Mouse (Mus musculus): ENCODE data around the gene Ppp3r2. TPM values are rescaled to one million over a fixed set of nuclear protein-coding genes. Genes with fewer than 3 reads are reported as not detected.
A peak's percentile ranks its signal among the peaks of the same experiment; 100 is the strongest.

The Ppp3r2 gene
- 0.14 TPM in 2 replicates for polyA plus RNA-seq (2016; fragmentation: Nextera tagmentation; extraction: Ambion mirVana)

DNA sequence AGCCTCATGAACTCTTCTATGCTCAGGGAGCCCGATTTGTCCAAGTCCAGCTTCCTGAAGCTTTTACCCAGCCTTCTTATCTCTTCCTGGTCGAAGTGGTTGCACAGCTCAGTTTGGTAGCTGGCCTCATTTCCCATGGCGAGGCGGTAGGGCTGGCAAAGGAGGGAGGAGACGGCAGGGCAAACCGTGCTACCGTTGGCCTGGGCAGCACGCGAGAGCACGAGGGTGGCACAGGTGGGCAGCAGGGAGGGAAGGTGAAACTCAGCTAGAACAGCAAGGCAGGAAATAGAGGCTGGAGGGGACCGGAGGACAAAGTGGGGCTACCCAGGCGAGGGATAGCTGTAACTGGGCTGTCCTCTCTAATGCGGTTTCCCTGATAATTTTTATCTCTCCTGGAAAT, at the start of gene Ppp3r2:
TSS of gene Ppp3r2 (minus strand) at position 213 of the 400 bp plus-strand sequence.
- Histone ChIP-seq H3K4me2 (replicated peaks) (no peak within 1 kb of the TSS), H3K4me1 (no peaks in the 10 kb centered on the region), H3K27me3 (replicated peaks) (no peaks in the 10 kb centered on the region), H3K27ac (no peak within 1 kb of the TSS), H3K9me3 (no peaks in the 10 kb centered on the region), H3K4me3 (no peak within 1 kb of the TSS), H3K9ac (no peak within 1 kb of the TSS), H3K36me3 (no peaks in the 10 kb centered on the region)
- 87% methylated on average over 13 of the region's 13 CpGs for WGBS
- ATAC-seq (ENCODE audit: low FRiP score, low read depth) = no peak

DNA sequence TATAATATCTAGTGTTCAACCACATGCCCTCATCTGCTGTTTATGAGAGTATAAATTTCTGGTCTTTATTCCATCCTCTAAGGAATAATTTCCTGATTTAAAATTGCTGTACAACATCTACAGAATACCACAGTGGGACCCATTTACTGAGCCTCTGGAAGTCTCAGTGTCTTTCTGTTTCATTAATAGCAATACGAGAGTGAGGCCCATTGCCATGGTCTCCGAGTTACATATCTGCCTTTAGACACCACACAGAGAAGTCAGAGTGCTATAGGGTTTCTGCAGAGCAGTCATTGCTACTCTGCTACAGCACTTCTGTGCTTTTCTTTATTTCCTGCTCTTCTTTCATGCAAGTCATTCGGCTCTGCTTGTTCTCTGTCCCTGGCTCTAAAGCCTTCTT, 47.5 kb upstream of the Ppp3r2 start:
- Histone ChIP-seq H3K36me3 (no peaks in the 10 kb centered on the region), H3K4me2 (replicated peaks) (no peak overlapping the region), H3K9ac (no peak overlapping the region), H3K9me3 (no peaks in the 10 kb centered on the region), H3K4me3 (no peak overlapping the region), H3K4me1 (no peaks in the 10 kb centered on the region), H3K27me3 (replicated peaks) (no peaks in the 10 kb centered on the region), H3K27ac (no peak overlapping the region)
- ATAC-seq (ENCODE audit: low FRiP score, low read depth) = no peak
- WGBS = 74% methylated on average over 3 of the region's 3 CpGs

DNA sequence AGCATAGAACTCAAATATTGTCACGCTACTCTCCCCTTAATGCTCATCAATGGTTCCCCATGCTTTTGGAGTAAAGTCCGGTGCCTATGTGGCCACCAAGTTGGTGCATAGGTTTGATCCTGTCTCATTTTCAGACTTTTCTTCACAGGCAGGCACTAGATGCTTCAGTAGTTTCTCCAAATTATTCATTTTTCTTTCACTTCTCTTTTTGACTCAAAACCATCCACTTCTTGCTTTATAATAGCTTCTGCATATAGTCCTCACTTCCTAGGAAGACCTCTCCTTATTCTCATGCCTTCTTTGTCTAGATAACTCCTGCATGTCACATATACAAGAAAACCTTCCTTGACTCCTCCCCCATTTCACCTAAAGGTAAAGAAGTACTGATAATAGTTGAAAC, 42.1 kb upstream of the Ppp3r2 start:
- Histone ChIP-seq H3K9me3 (no peaks in the 10 kb centered on the region), H3K27me3 (replicated peaks) (no peaks in the 10 kb centered on the region), H3K36me3 (no peaks in the 10 kb centered on the region), H3K9ac (no peak overlapping the region), H3K27ac (no peak overlapping the region), H3K4me2 (replicated peaks) (no peak overlapping the region), H3K4me3 (no peak overlapping the region), H3K4me1 (no peaks in the 10 kb centered on the region)
- 92% methylated on average over 2 of the region's 2 CpGs for WGBS
- ATAC-seq (ENCODE audit: low FRiP score, low read depth) = no peak

DNA sequence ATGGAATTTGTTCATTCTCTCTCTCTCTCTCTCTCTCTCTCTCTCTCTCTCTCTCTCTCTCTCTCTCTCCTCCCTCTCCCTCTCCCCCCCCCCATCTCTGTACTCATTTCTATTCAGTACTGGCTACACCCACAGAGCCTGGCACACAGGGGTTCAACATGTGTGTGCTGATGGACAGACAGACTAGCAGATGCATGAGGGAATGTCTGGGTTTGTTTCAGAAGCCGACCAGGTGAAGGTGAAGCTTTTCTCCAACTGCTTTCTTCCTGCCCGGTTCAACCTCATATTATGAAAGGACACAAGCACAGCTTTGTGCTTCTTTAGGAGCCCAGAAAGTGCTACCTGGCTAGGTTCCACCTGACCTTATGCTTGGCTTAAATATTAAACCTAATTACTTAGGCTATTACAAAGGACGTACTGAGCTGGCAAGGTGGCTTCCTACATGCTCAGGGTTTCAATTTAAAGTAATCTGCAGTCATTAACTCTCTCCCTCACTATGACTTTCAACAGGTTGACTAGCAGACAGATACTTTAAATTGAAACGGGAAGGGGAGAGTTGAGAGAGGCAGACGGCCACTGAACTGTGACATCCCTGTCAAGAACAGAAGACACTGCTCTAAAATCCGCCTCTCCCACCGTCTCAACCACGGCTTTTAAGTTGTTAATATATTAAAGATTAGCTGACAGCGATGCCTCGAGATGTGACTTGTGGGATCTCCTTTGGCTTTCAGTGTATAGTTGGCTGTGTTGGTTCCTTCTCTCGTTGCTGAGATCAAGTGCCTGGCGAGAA, 9.8 kb upstream of the Ppp3r2 start:
- no peak overlapping the region for H3K4me2 ChIP-seq (replicated peaks)
- H3K9me3 ChIP-seq = no peaks in the 10 kb centered on the region
- no peak for ATAC-seq (ENCODE audit: low FRiP score, low read depth)
- no peak overlapping the region for H3K9ac ChIP-seq
- no peak overlapping the region for H3K27ac ChIP-seq
- 0 out of 2 replicates have a peak, but pooled peaks cover 4% of the 10 kb centered on the region for H3K4me1 ChIP-seq
- 80% methylated on average over 12 of the region's 12 CpGs for WGBS
- H3K27me3 ChIP-seq (replicated peaks) = no peaks in the 10 kb centered on the region
- H3K36me3 ChIP-seq = no peaks in the 10 kb centered on the region
- no peak overlapping the region for H3K4me3 ChIP-seq

DNA sequence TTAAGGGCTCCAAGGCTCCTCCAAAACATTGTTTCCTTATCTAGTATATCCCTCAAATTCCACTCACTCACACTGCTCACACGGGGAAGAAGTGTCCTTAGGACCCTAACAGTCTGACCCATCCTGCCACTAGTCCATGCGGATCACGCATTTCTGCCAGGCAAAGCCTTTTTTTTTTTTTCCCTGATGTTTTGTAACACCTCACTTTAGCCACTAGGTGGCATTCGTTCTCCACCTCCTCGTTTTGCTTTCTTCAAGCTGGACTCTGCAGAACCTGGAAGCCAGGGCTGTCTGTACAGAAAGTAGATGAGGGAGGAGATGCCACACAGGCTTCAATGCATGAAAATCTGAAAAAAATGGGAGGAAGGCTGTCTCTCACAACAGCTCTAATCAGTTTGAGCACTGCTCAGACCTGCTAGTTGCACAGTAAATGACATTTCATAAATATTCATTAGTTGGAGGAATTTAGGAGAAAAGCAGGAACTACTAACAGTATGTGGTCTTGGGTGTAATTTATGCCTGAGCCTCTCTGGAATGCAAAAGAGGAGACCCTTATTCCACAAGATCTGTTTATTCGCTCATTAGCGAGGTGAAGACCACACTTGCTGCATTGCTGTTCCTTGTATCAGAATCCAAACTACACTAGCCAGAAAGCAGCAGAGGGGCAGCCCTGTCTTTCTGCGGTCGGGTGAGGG, 6.9 kb upstream of the Ppp3r2 start:
- WGBS = 20% methylated on average over 9 of the region's 9 CpGs
- 0 out of 2 replicates have a peak, but pooled peaks cover 4% of the 10 kb centered on the region for H3K4me1 ChIP-seq
- no peak overlapping the region for H3K4me3 ChIP-seq
- ATAC-seq (ENCODE audit: low FRiP score, low read depth) = peak; percentile 83
- no peaks in the 10 kb centered on the region for H3K36me3 ChIP-seq
- no peak overlapping the region for H3K27ac ChIP-seq
- H3K27me3 ChIP-seq (replicated peaks) = no peaks in the 10 kb centered on the region
- no peak overlapping the region for H3K9ac ChIP-seq
- no peaks in the 10 kb centered on the region for H3K9me3 ChIP-seq
- no peak overlapping the region for H3K4me2 ChIP-seq (replicated peaks)

DNA sequence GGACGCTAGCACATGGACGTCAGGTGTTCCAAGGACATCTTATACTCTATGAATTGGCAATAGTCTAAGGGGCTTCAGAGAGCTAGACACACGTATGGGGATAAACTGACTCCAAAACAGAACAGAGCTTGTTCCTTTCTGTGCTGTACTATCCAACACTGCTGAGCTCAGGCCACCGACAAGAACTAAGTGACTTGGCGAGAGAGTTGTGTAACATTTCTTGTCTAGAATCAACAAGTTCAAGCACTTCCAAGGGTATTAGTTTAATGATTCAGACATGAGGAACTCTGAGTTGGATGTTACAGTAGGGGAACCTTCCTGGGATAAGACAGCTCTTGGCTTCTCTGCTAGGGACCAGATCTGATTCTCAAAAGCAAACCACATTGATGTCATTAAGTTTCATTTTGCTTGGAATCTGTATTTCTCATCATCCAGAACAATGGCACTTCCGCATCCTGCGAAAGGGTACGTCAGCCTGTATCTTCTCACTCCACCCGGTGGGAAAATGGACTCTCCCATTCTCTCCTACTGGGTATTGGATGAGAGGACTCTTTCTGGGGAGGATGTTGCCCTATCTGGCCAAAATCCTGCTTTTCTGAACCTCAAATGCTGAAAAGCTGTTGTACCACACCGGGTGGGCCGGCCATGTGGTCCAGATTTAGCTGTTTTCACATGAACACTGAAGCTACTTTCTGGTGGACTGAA, 1.5 kb downstream of the Ppp3r2 start:
- no peak overlapping the region for H3K9ac ChIP-seq
- no peaks in the 10 kb centered on the region for H3K27me3 ChIP-seq (replicated peaks)
- no peaks in the 10 kb centered on the region for H3K9me3 ChIP-seq
- WGBS = 93% methylated on average over 11 of the region's 11 CpGs
- ATAC-seq (ENCODE audit: low FRiP score, low read depth) = no peak
- H3K36me3 ChIP-seq = no peaks in the 10 kb centered on the region
- H3K4me2 ChIP-seq (replicated peaks) = no peak overlapping the region
- H3K4me3 ChIP-seq = no peak overlapping the region
- no peak overlapping the region for H3K27ac ChIP-seq
- no peaks in the 10 kb centered on the region for H3K4me1 ChIP-seq

DNA sequence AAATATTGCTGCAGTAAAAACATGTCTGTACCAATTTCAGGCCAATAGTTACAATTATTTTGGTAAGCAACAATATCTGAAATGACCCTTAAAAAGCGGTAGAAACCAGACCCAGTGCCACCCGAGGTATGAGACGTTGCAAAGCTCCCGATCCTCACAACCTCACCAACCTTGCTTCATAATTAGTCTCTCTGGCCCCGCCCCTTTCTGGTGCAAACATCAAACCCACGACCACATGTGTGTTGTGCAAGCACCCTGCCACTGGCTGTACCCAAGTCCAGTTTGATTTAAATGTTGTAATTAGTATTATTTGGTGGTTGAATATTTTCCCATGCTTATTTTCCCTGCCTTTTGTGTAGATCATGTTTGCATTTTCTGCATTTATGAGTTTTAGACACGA, 5.0 kb downstream of the Ppp3r2 start:
- Histone ChIP-seq H3K4me2 (replicated peaks) (no peak overlapping the region), H3K9ac (no peak overlapping the region), H3K36me3 (no peaks in the 10 kb centered on the region), H3K27me3 (replicated peaks) (no peaks in the 10 kb centered on the region), H3K27ac (no peak overlapping the region), H3K4me3 (no peak overlapping the region), H3K9me3 (no peaks in the 10 kb centered on the region), H3K4me1 (no peaks in the 10 kb centered on the region)
- 82% methylated on average over 7 of the region's 7 CpGs for WGBS
- ATAC-seq (ENCODE audit: low FRiP score, low read depth) = no peak

DNA sequence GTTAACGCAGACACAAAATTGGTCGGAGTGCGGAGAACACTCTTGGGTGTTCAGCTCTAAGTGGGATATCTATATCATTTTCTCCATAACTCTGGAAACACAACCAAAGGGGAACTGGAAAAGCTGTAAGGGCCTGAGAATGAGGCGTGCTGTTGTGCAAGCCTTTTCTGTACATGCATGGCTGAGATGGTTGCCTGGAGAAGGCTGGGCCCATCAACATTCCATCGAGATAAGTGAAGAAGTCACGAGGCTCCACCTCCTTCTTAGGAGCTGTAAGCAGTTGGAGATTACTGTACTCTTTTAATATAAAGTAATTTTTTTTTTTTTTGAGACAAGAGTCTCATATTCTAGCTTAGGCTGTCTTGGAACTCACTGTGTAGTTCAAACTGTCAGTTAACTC, 5.8 kb downstream of the Ppp3r2 start:
- ATAC-seq (ENCODE audit: low FRiP score, low read depth) = no peak
- Histone ChIP-seq H3K9ac (no peak overlapping the region), H3K4me2 (replicated peaks) (no peak overlapping the region), H3K27me3 (replicated peaks) (no peaks in the 10 kb centered on the region), H3K4me1 (no peaks in the 10 kb centered on the region), H3K27ac (no peak overlapping the region), H3K36me3 (no peaks in the 10 kb centered on the region), H3K9me3 (no peaks in the 10 kb centered on the region), H3K4me3 (no peak overlapping the region)
- 90% methylated on average over 6 of the region's 6 CpGs for WGBS

DNA sequence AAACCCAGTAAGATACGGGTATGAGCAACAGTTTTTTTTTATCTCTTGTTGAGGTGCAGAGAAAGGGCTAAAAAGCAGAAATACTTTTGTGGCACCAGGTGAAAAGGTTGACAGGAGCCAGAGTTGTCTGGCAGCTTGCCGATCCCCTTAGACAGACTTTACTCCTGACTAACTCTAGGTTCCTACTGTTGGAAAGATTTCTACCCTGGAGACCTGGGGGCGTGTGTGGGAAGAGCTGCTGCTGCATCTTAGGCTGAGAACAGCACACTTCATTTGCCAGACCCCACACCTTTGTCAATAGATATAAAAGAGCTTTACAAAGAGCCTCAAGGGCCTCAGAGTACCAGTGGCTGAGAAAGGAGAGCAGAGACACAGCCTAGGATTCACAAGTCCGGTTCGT, 17.0 kb downstream of the Ppp3r2 start:
- Histone ChIP-seq H3K9ac (no peak overlapping the region), H3K4me2 (replicated peaks) (no peak overlapping the region), H3K27me3 (replicated peaks) (no peaks in the 10 kb centered on the region), H3K9me3 (no peaks in the 10 kb centered on the region), H3K4me3 (no peak overlapping the region), H3K4me1 (no peaks in the 10 kb centered on the region), H3K36me3 (peaks cover 24% of the 10 kb centered on the region), H3K27ac (no peak overlapping the region)
- ATAC-seq (ENCODE audit: low FRiP score, low read depth) = no peak
- WGBS = 94% methylated on average over 5 of the region's 5 CpGs

DNA sequence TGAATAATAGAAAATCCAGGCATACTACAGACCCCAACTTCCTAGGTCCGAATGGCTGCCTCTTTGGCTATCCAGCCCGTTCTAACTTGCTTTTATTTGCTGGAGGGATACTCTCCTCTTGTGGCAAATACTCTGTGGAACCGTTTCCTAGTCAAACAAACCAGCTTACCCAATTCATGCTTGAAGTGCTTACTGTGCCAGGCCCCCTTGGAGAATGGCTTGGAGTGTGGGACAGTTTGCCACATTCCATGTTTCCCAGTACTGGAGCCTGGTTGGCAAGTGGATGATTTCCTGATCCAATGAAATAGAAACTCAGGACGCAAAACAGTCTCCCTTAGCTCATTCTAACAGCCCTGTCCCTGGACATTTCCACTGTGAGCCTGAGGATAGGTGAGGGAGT, 19.6 kb downstream of the Ppp3r2 start:
- H3K27me3 ChIP-seq (replicated peaks) = no peaks in the 10 kb centered on the region

DNA sequence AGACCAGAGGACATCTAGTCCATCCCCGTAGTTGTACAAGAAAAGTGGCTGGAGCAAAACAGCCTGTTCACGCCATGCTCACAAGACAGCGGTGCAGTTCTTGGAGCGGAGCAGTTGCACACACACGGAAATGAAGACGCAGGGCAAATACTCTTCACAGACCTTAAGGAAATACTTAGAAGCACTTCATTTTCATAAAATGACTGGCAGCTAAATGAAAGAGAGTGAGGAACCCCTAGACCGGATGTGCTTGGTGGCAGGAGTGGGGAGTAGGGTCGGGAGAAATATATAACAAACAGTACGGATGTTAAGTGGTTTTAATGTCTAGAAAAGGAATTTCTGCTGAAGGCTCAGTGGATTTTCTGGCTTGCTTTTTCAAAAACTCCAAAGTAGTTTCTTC, 20.2 kb downstream of the Ppp3r2 start:
- Histone ChIP-seq H3K4me3 (no peak overlapping the region), H3K36me3 (peaks cover 41% of the 10 kb centered on the region), H3K4me2 (replicated peaks) (no peak overlapping the region), H3K9ac (no peak overlapping the region), H3K27me3 (replicated peaks) (no peaks in the 10 kb centered on the region), H3K9me3 (no peaks in the 10 kb centered on the region), H3K4me1 (no peaks in the 10 kb centered on the region), H3K27ac (no peak overlapping the region)
- WGBS = 96% methylated on average over 9 of the region's 9 CpGs
- ATAC-seq (ENCODE audit: low FRiP score, low read depth) = no peak

More for the DNA sequence above, 19.6 kb downstream of the Ppp3r2 start:
- Histone ChIP-seq H3K27ac (no peak overlapping the region), H3K9ac (no peak overlapping the region), H3K4me2 (replicated peaks) (no peak overlapping the region), H3K4me3 (no peak overlapping the region), H3K9me3 (no peaks in the 10 kb centered on the region), H3K36me3 (peaks cover 35% of the 10 kb centered on the region), H3K4me1 (no peaks in the 10 kb centered on the region)
- 90% methylated on average over 4 of the region's 4 CpGs for WGBS
- ATAC-seq (ENCODE audit: low FRiP score, low read depth) = no peak

DNA sequence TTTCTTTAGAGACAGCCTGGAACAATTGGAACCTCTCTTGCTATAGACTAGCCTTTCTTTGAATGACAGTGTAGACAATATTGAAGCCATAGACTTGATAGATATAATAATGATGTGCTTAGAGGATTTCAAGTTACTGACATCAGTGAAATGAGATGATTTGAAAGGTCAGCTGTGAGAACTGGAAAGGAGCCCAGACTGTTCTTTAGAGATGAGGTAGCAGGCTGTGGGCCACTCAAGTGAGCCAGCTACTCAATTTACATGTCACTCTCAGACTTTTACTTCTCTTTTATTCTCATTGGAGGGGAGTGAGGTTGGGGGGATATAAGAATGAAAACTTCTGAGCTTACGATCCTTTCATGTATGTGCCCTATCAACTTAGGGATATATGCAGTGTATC, 22.4 kb downstream of the Ppp3r2 start:
- no peak overlapping the region for H3K9ac ChIP-seq
- no peak overlapping the region for H3K27ac ChIP-seq
- no peaks in the 10 kb centered on the region for H3K9me3 ChIP-seq
- no peaks in the 10 kb centered on the region for H3K27me3 ChIP-seq (replicated peaks)
- peaks cover 55% of the 10 kb centered on the region for H3K36me3 ChIP-seq
- no peak for ATAC-seq (ENCODE audit: low FRiP score, low read depth)
- WGBS = 97% methylated on average over 1 of the region's 1 CpGs
- H3K4me3 ChIP-seq = no peak overlapping the region
- H3K4me2 ChIP-seq (replicated peaks) = no peak overlapping the region
- H3K4me1 ChIP-seq = no peaks in the 10 kb centered on the region

Measured in neural tube, embryonic 12.5 days (tissue).